Mouse (Mus musculus): ENCODE results near the gene Rnf220. TPM values are rescaled to one million over a fixed set of nuclear protein-coding genes. Genes with fewer than 3 reads are reported as not detected.

Rnf220 gene
- polyA plus RNA-seq, 1 experiment, result 95.4 TPM

- 45% methylated on average over 2 of the region's 2 CpGs for WGBS
- no peak for TF ChIP-seq CTCF (IDR thresholded peaks at IDR 0.05; ENCODE audit: extremely low read depth, insufficient read depth, insufficient read length, insufficient replicate concordance)
- no peak for TF ChIP-seq POLR2A (IDR thresholded peaks at IDR 0.05; ENCODE audit: low read depth, low read length)
Observed at GRCm38 (mm10) chr4:117239153-117239552, 257.7 kb downstream of the Rnf220 start.

GRCm38 (mm10) chr4:117235822-117236221, 261.0 kb downstream of the Rnf220 start:
- Histone ChIP-seq H3K4me1 (ENCODE audit: control insufficient read depth, insufficient read depth, insufficient read length) (no peaks in the 10 kb centered on the region), H3K36me3 (ENCODE audit: control insufficient read depth, insufficient read depth, low read length) (no peaks in the 10 kb centered on the region), H3K27me3 (ENCODE audit: control insufficient read depth, insufficient read depth, low read length) (no peaks in the 10 kb centered on the region), H3K4me3 (ENCODE audit: extremely low read depth, insufficient read depth, insufficient read length) (no peak overlapping the region), H3K27ac (ENCODE audit: insufficient read depth, low read length) (no peak overlapping the region)
- 78% methylated on average over 4 of the region's 4 CpGs for WGBS
- TF ChIP-seq CTCF (IDR thresholded peaks at IDR 0.05; ENCODE audit: extremely low read depth, insufficient read depth, insufficient read length, insufficient replicate concordance) (no peak), POLR2A (IDR thresholded peaks at IDR 0.05; ENCODE audit: low read depth, low read length) (no peak)
- no peak for DNase-seq (ENCODE audit: low read depth in 1 of 2, low spot score in 2 of 2)

More at GRCm38 (mm10) chr4:117239153-117239552, 257.7 kb downstream of the Rnf220 start:
- Histone ChIP-seq H3K36me3 (ENCODE audit: control insufficient read depth, insufficient read depth, low read length) (no peaks in the 10 kb centered on the region), H3K4me3 (ENCODE audit: extremely low read depth, insufficient read depth, insufficient read length) (no peak overlapping the region), H3K27ac (ENCODE audit: insufficient read depth, low read length) (no peak overlapping the region), H3K27me3 (ENCODE audit: control insufficient read depth, insufficient read depth, low read length) (no peaks in the 10 kb centered on the region), H3K4me1 (ENCODE audit: control insufficient read depth, insufficient read depth, insufficient read length) (no peaks in the 10 kb centered on the region)
- DNase-seq (ENCODE audit: low read depth in 1 of 2, low spot score in 2 of 2), result no peak

GRCm38 (mm10) chr4:117234166-117234741, 262.6 kb downstream of the Rnf220 start:
- Histone ChIP-seq H3K27ac (ENCODE audit: insufficient read depth, low read length) (no peak overlapping the region), H3K4me1 (ENCODE audit: control insufficient read depth, insufficient read depth, insufficient read length) (no peaks in the 10 kb centered on the region), H3K36me3 (ENCODE audit: control insufficient read depth, insufficient read depth, low read length) (no peaks in the 10 kb centered on the region), H3K27me3 (ENCODE audit: control insufficient read depth, insufficient read depth, low read length) (no peaks in the 10 kb centered on the region), H3K4me3 (ENCODE audit: extremely low read depth, insufficient read depth, insufficient read length) (no peak overlapping the region)
- WGBS, result 79% methylated on average over 7 of the region's 7 CpGs
- no peak for DNase-seq (ENCODE audit: low read depth in 1 of 2, low spot score in 2 of 2)
- TF ChIP-seq CTCF (IDR thresholded peaks at IDR 0.05; ENCODE audit: extremely low read depth, insufficient read depth, insufficient read length, insufficient replicate concordance), result no peak
- no peak for TF ChIP-seq POLR2A (IDR thresholded peaks at IDR 0.05; ENCODE audit: low read depth, low read length)

GRCm38 (mm10) chr4:117231208-117231607, 265.6 kb downstream of the Rnf220 start:
- Histone ChIP-seq H3K27ac (ENCODE audit: insufficient read depth, low read length) (no peak overlapping the region), H3K4me3 (ENCODE audit: extremely low read depth, insufficient read depth, insufficient read length) (no peak overlapping the region), H3K27me3 (ENCODE audit: control insufficient read depth, insufficient read depth, low read length) (no peaks in the 10 kb centered on the region), H3K36me3 (ENCODE audit: control insufficient read depth, insufficient read depth, low read length) (no peaks in the 10 kb centered on the region), H3K4me1 (ENCODE audit: control insufficient read depth, insufficient read depth, insufficient read length) (no peaks in the 10 kb centered on the region)
- WGBS, result 80% methylated on average over 2 of the region's 2 CpGs
- TF ChIP-seq CTCF (IDR thresholded peaks at IDR 0.05; ENCODE audit: extremely low read depth, insufficient read depth, insufficient read length, insufficient replicate concordance) (no peak), POLR2A (IDR thresholded peaks at IDR 0.05; ENCODE audit: low read depth, low read length) (no peak)
- DNase-seq (ENCODE audit: low read depth in 1 of 2, low spot score in 2 of 2), result no peak

- no peaks in the 10 kb centered on the region for H3K36me3 ChIP-seq (ENCODE audit: control insufficient read depth, insufficient read depth, low read length)
- H3K27ac ChIP-seq (ENCODE audit: insufficient read depth, low read length), result no peak overlapping the region
- 67% methylated on average over 10 of the region's 10 CpGs for WGBS
- H3K27me3 ChIP-seq (ENCODE audit: control insufficient read depth, insufficient read depth, low read length), result no peaks in the 10 kb centered on the region
- TF ChIP-seq POLR2A (IDR thresholded peaks at IDR 0.05; ENCODE audit: low read depth, low read length), result no peak
- no peak for TF ChIP-seq CTCF (IDR thresholded peaks at IDR 0.05; ENCODE audit: extremely low read depth, insufficient read depth, insufficient read length, insufficient replicate concordance)
- DNase-seq (ENCODE audit: low read depth in 1 of 2, low spot score in 2 of 2), result no peak
- H3K4me3 ChIP-seq (ENCODE audit: extremely low read depth, insufficient read depth, insufficient read length), result no peak overlapping the region
- H3K4me1 ChIP-seq (ENCODE audit: control insufficient read depth, insufficient read depth, insufficient read length), result no peaks in the 10 kb centered on the region
Observed at GRCm38 (mm10) chr4:117230331-117230730, 266.5 kb downstream of the Rnf220 start.

- Histone ChIP-seq H3K27ac (ENCODE audit: insufficient read depth, low read length) (no peak overlapping the region), H3K4me1 (ENCODE audit: control insufficient read depth, insufficient read depth, insufficient read length) (no peaks in the 10 kb centered on the region), H3K4me3 (ENCODE audit: extremely low read depth, insufficient read depth, insufficient read length) (no peak overlapping the region), H3K27me3 (ENCODE audit: control insufficient read depth, insufficient read depth, low read length) (no peaks in the 10 kb centered on the region), H3K36me3 (ENCODE audit: control insufficient read depth, insufficient read depth, low read length) (no peaks in the 10 kb centered on the region)
- no peak for DNase-seq (ENCODE audit: low read depth in 1 of 2, low spot score in 2 of 2)
- WGBS, result 86% methylated on average over 15 of the region's 15 CpGs
- TF ChIP-seq CTCF (IDR thresholded peaks at IDR 0.05; ENCODE audit: extremely low read depth, insufficient read depth, insufficient read length, insufficient replicate concordance) (no peak), POLR2A (IDR thresholded peaks at IDR 0.05; ENCODE audit: low read depth, low read length) (no peak)
Observed at GRCm38 (mm10) chr4:117229590-117229989, 267.3 kb downstream of the Rnf220 start.

GRCm38 (mm10) chr4:117225250-117225649, 271.6 kb downstream of the Rnf220 start:
- H3K4me3 ChIP-seq (ENCODE audit: extremely low read depth, insufficient read depth, insufficient read length), result no peak overlapping the region
- no peak for TF ChIP-seq CTCF (IDR thresholded peaks at IDR 0.05; ENCODE audit: extremely low read depth, insufficient read depth, insufficient read length, insufficient replicate concordance)
- no peak for TF ChIP-seq POLR2A (IDR thresholded peaks at IDR 0.05; ENCODE audit: low read depth, low read length)

More at GRCm38 (mm10) chr4:117225250-117225649, 271.6 kb downstream of the Rnf220 start:
- Histone ChIP-seq H3K36me3 (ENCODE audit: control insufficient read depth, insufficient read depth, low read length) (no peaks in the 10 kb centered on the region), H3K27me3 (ENCODE audit: control insufficient read depth, insufficient read depth, low read length) (no peaks in the 10 kb centered on the region), H3K4me1 (ENCODE audit: control insufficient read depth, insufficient read depth, insufficient read length) (peaks cover 2% of the 10 kb centered on the region; the same call in 1 of the 2 replicates), H3K27ac (ENCODE audit: insufficient read depth, low read length) (no peak overlapping the region)
- no peak for DNase-seq (ENCODE audit: low read depth in 1 of 2, low spot score in 2 of 2)
